Mouse (Mus musculus) heart, adult 11 months (tissue): Measurements from ENCODE around the gene Hist2h3c1.
"Not testable (repeated sequence)": the region's sequence is repeated elsewhere in the genome, so short reads cannot be mapped to it uniquely, and the experiment has no call there.

ENCODE experiments used
- DNase-seq: peaks from one replicate; pipeline ENCODE4 v3.0.0; 2022

The Hist2h3c1 gene

DNA sequence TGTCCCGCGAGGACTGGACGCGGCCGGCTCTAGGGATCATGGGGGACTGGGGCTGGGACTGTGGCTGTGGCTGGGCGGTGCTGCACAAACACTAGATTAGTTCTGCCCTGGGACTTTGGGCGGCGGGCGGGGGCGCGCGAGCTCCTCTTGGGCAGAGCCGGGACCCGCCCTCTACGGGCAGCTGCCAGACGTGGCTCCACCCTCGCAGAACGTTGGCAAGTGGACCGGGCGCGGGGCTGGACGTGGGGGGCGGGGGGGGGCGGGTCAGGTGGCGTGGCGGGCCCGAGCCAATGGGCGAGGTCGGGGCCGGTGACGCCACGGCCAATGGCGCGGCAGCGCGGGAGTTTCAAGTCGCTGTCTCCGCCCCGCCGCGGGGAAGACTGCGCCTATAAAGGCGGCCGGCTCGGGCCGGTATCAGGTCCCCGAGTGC, at the start of gene Hist2h3c1:
Gene Hist2h3c1 (plus strand): TSS at position 259 of the 430 bp plus-strand sequence.
- peak; percentile 94 for DNase-seq

DNA sequence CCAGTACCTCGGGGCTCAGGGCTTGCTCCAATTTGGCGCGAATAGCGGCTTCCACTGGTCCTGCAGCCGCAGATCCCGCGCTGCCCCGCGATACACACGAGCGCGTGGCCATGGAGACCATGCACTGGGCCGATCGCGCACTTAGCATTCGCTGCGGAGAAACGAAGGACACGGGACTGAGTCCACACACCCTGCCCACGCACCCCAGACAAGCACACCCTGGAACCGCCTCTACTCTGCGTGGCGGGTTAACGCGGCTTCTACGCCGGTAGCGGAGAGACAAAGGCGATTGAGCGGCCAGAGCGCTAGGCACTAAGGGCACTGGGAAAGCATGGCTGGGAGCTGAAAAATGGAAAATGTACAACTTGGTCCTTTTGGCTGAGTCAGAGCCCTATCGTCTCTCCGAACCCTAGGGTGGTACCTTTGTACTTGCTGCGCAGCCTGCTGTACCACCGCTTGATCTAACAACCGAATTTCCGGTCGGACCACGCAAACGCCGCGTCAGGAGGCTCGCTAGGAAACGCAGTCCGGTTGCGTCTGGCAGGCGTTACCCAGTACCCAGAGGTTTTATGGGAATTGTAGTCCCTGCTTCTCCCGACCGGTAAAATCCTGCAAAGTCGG, 49.2 kb upstream of the Hist2h3c1 start:
- DNase-seq = peak; percentile 99

DNA sequence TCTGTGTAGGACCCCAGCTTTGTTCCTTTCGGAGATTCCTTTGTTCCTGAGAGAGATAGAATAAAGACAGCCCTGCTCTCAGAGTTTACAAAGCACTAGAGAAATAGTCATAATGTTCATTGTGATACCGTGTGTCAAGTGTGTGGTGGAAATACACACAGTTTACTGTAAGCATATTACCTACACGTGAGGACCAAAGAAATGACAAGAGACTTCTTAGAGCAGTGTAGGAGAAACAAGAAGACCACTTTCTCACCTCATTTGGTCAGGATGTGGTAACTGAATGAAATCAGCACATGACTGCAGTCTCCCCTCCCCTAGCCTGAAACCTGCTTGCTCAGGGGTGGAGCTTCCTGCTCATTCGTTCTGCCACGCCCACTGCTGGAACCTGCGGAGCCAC, 48.3 kb upstream of the Hist2h3c1 start:
- DNase-seq = no peak

DNA sequence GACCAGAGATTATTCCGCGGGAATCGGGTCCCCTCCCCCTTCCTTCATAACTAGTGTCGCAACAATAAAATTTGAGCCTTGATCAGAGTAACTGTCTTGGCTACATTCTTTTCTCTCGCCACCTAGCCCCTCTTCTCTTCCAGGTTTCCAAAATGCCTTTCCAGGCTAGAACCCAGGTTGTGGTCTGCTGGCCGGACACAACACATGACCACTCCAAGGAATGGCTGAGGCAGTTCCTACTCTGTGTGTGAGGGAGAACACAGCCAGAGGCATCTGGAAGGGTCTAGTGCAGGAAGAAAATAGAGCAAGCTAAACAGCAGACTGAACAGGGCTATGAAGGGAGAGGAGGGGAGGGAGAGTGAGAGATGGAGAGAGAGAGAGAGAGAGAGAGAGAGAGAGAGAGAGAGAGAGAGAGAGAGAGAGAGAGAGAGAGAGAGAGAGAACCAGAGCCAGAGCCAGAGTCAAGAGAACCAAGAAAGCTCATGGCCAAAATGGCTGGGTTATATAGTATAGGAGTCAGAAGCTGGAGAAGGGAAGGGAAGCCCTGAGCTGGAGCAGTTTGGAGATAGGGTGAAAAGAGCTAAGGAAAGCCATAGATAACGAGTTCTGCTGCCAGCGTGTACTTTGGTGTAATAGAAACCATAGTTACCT, 47.8 kb upstream of the Hist2h3c1 start:
- not testable (repeated sequence) for DNase-seq

DNA sequence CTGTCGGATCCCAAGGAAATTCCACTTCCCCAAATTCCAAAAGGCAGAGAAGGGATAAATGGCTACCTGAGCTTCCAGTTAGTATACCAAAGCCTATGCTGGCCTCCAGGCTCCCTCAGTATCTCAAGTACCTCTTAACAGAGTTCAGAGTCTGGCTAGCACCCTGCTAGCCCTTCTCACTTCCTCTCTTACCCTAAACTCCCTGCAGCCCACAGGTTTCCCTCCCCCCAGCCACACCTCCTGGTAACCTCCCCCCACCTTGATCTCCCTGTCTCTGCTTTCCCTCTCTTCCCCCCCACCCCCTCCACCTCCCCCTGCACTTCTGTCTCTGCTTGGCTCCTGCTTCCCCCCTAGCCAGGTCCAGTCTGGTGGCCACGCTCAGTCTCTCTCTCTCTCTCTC, 46.8 kb upstream of the Hist2h3c1 start:
- no peak for DNase-seq

DNA sequence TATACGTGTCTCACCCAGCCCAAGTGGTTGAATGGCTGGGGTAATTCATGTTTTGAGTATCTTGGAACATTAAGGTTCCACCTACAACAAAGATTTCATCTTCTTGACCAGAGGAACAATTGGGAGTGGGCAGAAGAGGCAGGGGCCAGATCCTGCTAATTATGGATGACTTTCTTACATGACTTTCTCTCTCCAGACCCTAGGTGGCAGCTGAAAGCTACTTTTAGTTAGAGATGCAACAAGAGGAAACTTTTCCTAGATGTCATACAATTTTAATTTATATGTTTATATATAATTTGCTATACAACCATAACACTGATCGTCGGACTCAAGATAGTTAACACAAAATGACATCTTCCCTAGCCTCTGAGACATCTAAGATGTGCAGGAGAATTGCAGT, 38.7 kb upstream of the Hist2h3c1 start:
- DNase-seq = no peak

DNA sequence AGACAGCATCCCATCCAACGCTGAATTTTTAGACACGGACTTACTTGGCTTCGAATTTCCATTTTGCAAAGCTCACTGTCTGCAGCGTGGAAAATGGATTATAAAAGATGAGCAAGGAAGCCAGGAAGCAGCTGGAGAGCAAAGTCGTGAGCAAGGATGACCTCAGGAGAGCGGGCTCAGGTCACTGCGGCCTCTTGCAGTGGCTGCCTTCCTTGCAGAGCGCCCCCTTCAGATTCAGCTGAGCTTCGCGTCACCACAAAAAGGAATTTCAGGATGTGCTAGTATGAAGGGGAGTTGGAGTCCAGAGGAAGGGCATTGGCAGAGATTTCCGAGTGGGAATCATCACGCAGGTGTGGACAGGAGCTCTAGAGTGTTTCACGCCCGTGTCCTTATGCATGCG, 37.2 kb upstream of the Hist2h3c1 start:
- DNase-seq = no peak

DNA sequence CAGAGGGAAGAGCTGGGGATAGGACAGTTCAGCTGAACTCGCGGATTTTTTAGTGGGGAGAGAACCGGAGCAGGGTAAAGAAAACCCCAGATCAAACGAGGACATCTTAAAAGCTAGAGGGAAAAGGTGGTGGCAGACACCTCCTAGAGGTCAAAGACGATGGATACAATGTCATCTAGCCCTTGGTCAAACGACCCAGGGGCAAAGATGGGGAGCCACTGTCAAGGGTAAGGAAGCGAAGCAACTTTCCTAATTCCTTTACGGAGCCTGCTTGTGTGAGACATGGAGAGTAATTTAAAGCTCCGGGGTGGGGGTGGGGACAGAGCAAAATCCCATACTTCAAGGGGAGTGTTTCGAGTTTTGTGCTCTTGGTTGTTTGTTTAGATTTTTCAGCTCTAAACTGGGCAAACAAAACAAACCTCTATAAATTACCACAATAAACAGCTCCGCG, 27.3 kb upstream of the Hist2h3c1 start:
- peak; percentile 94 for DNase-seq

DNA sequence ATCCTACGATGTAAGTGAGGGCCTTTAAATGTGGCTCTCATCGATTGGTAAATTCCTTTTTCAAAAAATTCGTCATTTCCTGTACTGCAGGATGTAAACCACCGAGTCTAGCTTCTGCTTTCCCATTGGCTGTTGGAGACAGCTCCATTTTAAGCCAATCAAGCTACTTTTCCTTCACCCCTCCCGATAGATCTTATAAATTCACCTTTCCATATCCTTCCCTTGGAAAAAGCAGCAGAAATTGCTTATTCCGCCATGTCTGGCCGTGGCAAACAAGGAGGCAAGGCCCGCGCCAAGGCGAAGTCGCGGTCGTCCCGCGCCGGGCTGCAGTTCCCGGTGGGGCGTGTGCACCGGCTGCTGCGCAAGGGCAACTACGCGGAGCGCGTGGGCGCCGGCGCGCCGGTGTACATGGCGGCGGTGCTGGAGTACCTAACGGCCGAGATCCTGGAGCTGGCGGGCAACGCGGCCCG, 26.8 kb upstream of the Hist2h3c1 start, which contains the start of the genes Bola1 and Hist2h2ab:
Gene Bola1 (minus strand): TSS at position 49 of the 470 bp plus-strand sequence.
Gene Hist2h2ab (plus strand): TSS at position 205 of the 470 bp plus-strand sequence.
- DNase-seq = peak; percentile 99

DNA sequence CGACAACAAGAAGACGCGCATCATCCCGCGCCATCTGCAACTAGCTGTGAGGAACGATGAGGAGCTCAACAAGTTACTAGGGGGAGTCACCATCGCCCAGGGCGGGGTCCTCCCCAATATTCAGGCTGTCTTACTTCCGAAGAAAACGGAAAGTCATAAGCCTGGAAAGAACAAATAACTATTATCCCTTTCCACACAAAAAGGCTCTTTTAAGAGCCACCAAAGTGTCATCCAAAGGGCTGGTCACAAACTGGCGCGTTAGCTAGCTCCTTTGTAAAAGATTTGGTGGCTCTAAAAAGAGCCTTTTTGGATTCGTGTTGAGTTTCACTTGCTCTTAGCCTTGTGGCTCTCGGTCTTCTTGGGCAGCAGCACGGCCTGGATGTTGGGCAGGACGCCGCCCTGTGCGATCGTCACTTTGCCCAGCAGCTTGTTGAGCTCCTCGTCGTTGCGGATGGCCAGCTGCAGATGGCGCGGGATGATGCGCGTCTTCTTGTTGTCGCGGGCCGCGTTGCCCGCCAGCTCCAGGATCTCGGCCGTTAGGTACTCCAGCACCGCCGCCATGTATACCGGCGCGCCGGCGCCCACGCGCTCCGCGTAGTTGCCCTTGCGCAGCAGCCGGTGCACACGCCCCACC, 26.2 kb upstream of the Hist2h3c1 start:
- DNase-seq = not testable (repeated sequence)

DNA sequence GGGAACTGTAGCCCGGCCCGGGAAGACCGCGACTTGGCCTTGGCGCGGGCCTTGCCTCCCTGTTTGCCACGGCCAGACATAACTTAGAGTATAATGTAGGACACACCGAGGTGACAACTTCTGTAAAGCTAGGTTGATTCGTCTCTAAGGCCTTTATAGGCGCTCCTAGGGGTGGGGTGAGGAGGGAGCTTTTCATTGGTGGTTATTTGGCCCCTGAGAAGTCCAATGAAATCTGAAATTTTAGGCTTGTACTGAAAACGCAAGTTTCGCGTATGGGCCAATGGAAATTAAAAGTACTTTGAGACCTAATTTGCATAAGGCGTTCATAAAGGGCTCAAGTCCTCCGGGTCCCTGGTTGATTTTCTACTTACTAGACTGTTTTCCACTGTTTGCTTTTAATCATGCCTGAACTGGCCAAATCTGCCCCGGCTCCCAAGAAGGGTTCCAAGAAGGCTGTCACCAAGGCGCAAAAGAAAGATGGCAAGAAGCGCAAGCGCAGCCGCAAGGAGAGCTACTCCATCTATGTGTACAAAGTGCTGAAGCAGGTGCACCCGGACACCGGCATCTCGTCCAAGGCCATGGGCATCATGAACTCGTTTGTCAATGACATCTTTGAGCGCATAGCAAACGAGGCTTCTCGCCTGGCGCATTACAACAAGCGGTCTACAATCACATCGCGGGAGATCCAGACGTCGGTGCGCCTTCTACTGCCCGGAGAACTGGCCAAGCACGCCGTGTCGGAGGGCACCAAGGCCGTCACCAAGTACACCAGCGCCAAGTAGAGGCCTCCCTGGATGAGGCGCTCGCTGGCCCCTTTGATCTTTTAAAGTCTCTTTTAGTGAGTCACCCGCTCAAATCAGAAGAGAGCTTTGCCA, 25.5 kb upstream of the Hist2h3c1 start, which contains the start of the genes Hist2h2ac and Hist2h2be:
Gene Hist2h2ac (minus strand): TSS at position 116 of the 875 bp plus-strand sequence.
Gene Hist2h2be (plus strand): TSS at position 355 of the 875 bp plus-strand sequence.
- peak; percentile 99 for DNase-seq

DNA sequence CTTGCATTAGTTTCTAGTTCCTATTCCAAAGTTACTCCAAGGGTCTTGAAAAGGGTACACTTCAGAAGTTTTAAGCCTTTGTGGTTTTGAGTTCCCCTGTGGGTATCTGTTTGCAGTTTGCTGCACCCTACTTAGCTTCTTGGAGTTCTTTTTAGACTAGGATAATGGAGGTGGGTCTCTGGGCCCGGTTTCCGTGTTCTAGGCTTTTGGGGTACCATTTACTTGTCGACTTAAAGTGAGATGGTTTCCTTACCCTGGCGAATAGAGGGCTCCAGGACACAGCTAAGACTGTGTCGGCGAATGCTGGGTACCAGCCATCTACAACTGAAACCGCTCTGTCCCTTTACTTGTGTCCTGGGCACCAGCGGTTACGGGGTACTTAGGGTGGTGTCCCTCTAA, 24.8 kb upstream of the Hist2h3c1 start:
- DNase-seq = peak; percentile 91

DNA sequence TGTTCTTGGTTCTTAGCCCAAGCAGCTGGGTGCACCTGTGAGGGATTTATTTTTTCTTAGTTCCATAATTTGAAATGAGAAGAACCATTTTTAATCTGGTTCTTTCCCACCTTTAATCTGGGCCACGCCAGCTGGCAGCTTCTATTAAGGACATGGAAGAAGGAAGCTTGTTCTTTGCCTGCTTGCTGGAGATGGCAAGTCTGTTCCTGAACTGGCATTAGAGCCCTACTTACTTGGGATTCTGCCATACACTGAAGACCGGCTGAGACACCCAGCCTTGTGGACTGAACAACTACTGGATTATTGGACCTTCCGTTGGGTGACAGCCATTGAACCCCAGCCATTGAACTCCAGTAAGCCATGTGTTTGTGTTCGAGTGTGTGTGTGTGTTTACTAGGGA, 23.7 kb upstream of the Hist2h3c1 start:
- peak; percentile 92 for DNase-seq

DNA sequence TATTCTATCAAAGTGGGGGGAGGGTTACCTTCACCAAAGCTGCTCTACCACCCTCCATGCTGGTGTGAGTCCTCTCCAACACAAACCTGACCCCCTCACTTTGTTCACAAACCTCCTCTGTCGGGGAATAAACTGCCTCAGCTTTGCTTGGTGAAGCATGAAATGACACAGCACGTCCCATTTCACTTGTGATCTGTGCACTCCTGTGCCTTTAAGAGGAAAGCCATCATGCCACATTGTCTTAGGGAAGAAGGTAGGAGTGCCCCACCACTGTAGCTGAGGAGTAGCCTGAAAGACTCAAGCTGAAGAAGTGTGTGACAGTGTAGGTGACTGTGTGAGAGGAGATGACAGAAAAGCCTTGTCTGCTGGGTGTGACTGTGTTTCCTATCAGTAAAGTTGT, 21.1 kb upstream of the Hist2h3c1 start:
- peak; percentile 85 for DNase-seq

DNA sequence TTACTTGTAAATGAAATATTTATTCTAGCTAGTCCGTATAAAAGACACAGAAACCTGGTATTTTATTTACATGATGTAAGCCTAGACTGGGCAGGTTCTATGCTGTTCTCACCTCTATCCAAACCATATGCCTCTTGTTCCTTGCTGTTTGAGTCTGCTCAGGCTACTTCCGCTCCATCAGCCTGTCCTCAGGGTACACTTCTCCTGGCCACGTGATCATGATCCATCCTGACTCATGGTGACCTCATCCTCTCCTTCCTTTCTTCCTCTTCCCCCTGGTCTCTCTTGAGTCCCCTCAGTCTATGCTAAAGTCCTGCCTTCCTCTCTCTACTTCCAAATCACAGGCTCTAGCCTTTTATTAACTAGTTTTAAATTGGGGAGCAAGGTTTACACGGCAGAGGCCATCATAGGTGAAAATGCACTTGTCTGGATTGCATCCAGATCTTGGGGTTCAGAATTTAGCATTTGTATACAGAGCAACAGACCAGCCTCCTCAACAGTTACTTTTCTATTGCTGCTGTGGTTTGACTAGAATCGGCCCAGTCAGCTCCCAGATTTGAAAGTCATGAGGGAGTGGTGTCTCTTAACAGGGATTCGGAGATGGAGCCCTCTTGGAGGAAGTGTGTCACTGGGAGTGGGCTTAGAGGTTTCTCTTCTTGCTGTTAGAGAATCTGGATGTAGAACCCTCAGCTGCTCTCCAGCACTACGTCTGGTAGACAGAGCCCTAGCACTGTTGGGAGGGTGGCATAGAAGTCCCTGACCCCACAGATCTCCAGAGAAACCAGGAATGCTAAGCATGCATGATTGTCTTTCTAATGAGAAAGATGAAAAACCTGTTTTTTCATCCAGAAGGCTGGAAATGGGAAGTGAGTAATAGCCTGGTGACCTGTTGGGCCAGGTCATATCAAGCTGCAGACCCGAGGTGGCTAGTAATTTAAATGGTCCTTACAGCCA, 19.5 kb upstream of the Hist2h3c1 start:
- DNase-seq = peak; percentile 97

DNA sequence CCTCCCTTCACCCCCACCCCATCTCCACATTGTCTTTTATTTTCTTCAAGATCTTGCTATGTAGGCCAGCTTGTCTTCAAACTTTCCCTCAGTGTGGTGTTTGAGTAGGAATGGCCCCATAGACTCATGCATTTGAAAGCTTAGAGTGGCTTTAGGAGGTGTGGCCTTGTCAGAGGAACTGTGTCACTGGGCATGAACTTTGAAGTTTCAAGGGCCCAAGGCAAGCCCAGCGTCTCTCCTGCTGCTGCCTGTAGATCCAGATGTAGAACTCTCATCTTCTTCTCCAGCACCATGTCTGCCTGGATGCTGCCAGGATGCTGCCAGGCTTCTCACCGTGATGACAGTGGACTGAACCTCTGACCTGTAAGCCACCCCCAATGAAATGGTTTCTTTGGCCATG, 17.7 kb upstream of the Hist2h3c1 start:
- no peak for DNase-seq

DNA sequence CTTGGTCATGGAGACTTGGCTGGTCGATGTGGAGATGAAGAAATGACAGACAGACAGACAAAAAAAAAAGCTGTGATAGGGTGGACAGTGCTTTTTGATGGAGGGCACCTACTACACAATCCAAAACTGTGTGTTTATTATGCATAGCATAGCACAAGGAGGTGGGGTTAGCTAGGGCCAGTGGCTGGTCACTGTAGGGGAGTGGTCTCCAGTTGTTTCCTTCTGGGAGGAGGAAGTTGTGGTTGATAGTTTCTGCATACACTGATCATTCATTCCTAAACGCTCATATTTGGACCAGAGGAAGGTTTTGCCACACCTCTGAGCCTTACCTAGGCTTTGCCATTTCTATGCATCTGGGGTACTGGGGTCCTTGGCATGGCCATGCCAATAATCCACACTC, 16.1 kb upstream of the Hist2h3c1 start:
- peak; percentile 89 for DNase-seq

DNA sequence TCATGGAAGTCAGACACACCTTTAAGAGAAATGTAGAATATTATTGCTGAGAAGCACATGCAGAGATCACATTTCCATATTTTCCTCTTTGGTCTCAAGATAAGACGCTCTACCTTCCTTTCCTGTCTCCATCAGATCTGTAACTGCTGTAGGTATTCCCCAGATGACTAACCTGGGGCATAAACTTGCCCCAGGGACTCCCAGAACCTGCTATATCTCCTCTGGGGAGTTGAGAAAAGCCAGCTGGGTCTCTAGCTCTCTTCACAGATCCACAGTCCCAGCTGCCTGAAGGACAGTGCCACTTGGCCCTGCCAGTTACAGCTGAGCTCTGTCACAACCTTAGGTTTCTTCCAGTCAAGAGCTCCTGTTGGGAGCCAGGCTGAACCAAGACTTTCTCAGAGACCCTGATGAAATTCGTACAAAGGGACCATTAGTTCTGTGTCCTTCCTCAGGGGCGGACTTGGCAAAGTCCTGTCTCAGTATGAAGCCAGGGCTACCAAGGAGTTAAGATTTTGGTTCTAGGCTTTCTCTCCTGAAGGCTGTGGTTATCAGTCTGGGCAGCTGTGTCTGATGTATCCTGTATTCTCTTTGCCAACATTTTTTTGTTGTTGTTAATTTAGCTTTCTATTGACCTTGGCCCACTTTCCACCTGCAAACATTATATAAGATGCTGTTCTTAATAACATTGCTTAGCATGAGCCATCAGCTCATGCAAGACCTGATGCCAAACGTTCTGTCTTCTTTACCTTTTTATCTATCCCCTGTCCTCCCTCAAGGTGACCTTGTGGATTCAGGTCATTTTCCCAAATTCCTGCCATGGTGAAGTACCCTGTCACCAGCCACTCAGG, 15.4 kb upstream of the Hist2h3c1 start:
- DNase-seq = peak; percentile 92

DNA sequence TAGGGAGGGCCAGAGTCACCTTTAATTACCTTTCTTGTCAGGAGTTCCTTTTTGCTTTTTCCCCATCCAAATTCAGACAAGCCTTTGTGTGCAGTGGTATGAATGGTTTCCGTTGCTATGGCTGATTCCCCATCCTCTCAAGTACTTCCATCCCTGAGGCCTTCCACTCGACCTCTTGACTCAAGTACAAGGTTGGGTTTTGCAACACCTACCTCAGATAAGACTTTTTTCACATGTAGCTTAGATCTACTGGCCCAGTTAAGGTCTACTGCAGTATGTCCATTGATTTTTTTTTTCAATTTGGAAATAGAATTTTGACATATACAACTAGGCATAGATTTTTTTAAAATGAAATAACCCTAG, 14.7 kb upstream of the Hist2h3c1 start:
- DNase-seq = no peak

DNA sequence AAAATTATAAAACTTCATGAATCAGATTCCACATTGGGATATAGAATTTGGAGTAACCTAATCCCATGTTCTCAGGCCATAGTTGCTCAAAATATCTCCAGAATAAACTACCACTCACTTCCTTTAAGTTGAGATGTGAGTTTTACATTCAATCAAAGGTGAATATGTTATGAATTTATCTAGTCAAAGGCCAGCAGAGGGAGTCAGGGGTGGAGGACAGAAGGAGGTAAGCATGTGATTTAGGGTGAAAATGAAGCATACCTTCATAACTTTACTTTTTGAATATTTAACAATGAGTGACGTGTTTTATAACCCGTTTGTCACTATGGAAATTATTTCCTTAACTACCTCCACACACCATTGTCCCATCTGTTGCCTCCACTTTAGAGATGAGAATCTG, 11.6 kb upstream of the Hist2h3c1 start:
- DNase-seq = no peak

DNA sequence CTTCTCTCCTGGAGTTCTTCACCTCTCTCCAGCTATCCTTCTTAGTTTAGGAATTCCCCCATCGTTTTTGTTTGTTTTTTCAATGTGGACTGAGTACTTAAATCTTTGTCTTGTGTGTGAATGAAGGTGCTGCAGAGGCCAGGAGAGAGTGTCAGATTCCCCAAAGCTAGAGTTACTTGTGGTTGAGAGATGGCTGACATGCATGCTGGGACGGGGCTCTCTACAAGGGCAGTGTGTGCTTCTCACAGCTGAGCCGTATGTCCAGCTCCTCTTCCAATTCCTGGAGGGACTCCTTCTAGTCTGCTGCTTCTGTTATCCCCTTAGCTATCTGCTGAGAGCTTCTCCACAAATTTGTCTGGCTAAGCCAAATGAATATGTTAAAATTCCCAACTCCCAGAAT, 10.6 kb upstream of the Hist2h3c1 start:
- DNase-seq = no peak
